Mouse (Mus musculus) cortical plate, adult 2 months (tissue): Measurements from ENCODE around the gene Ivns1abp.

Source experiments
- CTCF ChIP-seq: fragments of 200-500 bp; IDR thresholded peaks from 2 replicates; pipeline ENCODE4 v1.5.1; 2011; ENCODE audit warnings: mild to moderate bottlenecking, control low read depth, low read length; ENCODE audit not compliant: insufficient read depth; ENCODE audit errors: extremely low read depth
- POLR2A ChIP-seq: fragments of 200-500 bp; IDR thresholded peaks from 2 replicates; pipeline ENCODE4 v1.6.1; 2011; ENCODE audit warnings: mild to moderate bottlenecking, low read length, control low read depth; ENCODE audit not compliant: insufficient read depth; ENCODE audit errors: extremely low read depth

DNA sequence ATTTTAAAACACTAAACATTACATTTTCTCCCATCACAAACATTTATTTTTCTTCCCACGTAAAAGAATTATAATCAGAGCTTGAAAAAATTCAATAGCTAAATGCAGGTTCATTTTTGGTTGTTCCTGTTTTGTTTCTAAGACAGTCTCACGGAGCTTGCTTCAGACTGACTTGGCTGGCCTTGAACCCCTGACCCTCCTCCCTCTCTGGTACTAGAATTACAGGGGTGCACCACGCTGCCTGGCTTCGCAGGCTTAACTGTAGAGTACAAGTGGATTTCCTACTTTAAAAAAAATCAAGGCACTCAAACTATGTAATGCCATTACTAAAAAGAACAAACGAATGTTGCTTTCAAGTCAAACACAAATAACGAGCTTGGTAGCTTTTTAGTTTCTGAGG is 42.8 kb upstream of the Ivns1abp start:
- TF ChIP-seq CTCF = no peak
- TF ChIP-seq POLR2A = no peak
